Mouse (Mus musculus) embryonic facial prominence, embryonic 12.5 days (tissue): ENCODE measurements around the gene Igtp. TPM values are rescaled to one million over a fixed set of nuclear protein-coding genes. Genes with fewer than 3 reads are reported as not detected.
A peak's percentile ranks its signal among the peaks of the same experiment; 100 is the strongest.

Experiments
- ATAC-seq: fragments of 200-750 bp; cut with Nextera tagmentation; 2 replicates; pipeline ENCODE4 v1.8.0; 2017; ENCODE audit not compliant: insufficient number of reproducible peaks, insufficient read depth, low FRiP score, low TSS enrichment
- H3K27ac ChIP-seq: fragments of 300-500 bp; sonication (generic); 2 replicates; pipeline ENCODE4 v1.5.1; 2016; ENCODE audit warnings: mild to moderate bottlenecking
- H3K27me3 ChIP-seq: fragments of 300-500 bp; sonication (generic); 2 replicates; pipeline ENCODE4 v1.6.1; 2016; ENCODE audit warnings: mild to moderate bottlenecking, moderate library complexity
- H3K36me3 ChIP-seq: fragments of 300-500 bp; sonication (generic); 2 replicates; pipeline ENCODE4 v1.6.1; 2016; ENCODE audit warnings: mild to moderate bottlenecking
- H3K4me1 ChIP-seq: fragments of 300-500 bp; sonication (generic); 2 replicates; pipeline ENCODE4 v1.6.1; 2016
- H3K4me2 ChIP-seq: fragments of 300-500 bp; sonication (generic); replicated peaks from 2 replicates; pipeline ENCODE4 v1.6.1; 2016; ENCODE audit warnings: mild to moderate bottlenecking, moderate library complexity
- H3K4me3 ChIP-seq: fragments of 300-500 bp; sonication (generic); 2 replicates; pipeline ENCODE4 v1.5.1; 2016; ENCODE audit warnings: mild to moderate bottlenecking
- H3K9ac ChIP-seq: fragments of 300-500 bp; sonication (generic); 2 replicates; pipeline ENCODE4 v1.6.1; 2016; ENCODE audit warnings: mild to moderate bottlenecking, moderate library complexity
- H3K9me3 ChIP-seq: fragments of 300-500 bp; sonication (generic); 2 replicates; pipeline ENCODE4 v1.6.1; 2016; ENCODE audit warnings: mild to moderate bottlenecking, moderate library complexity
- WGBS: fragments of 180-500 bp; shearing (Covaris S2); methylation state at CpG from one replicate; pipeline ENCODE4 v1.1.7; 2016; 5-methylcytosine and 5-hydroxymethylcytosine counted together
- polyA plus RNA-seq: library from polyadenylated mRNA; unstranded; fragments of >200 nt; fragmentation: Nextera tagmentation; extraction: Ambion mirVana; gene quantifications from 2 replicates; pipeline ENCODE4 v1.2.1, GENCODE M21; 2016

Gene Igtp
- polyA plus RNA-seq, 1 experiment from 2014 or later = 2.9 TPM

GRCm38 (mm10) chr11:58183579-58183978 lies 15.8 kb upstream of the Igtp start:
- Histone ChIP-seq H3K9ac (no peak overlapping the region), H3K27me3 (no peaks in the 10 kb centered on the region), H3K27ac (no peak overlapping the region), H3K36me3 (peaks cover 9% of the 10 kb centered on the region; the same call in 1 of the 2 replicates), H3K4me3 (no peak overlapping the region), H3K9me3 (no peaks in the 10 kb centered on the region), H3K4me1 (no peaks in the 10 kb centered on the region), H3K4me2 (no peak overlapping the region)
- no peak for ATAC-seq
- 93% methylated on average over 3 of the region's 3 CpGs for WGBS

- Histone ChIP-seq H3K9me3 (no peaks in the 10 kb centered on the region), H3K4me2 (no peak overlapping the region), H3K27ac (no peak overlapping the region), H3K36me3 (no peaks in the 10 kb centered on the region), H3K9ac (no peak overlapping the region), H3K27me3 (no peaks in the 10 kb centered on the region), H3K4me1 (0 out of 2 replicates have a peak, but pooled peaks cover 4% of the 10 kb centered on the region), H3K4me3 (no peak overlapping the region)
- WGBS = 92% methylated on average over 6 of the region's 6 CpGs
- ATAC-seq = no peak
These were observed 9.7 kb upstream of the Igtp start for GRCm38 (mm10) chr11:58189675-58190074.

DNA sequence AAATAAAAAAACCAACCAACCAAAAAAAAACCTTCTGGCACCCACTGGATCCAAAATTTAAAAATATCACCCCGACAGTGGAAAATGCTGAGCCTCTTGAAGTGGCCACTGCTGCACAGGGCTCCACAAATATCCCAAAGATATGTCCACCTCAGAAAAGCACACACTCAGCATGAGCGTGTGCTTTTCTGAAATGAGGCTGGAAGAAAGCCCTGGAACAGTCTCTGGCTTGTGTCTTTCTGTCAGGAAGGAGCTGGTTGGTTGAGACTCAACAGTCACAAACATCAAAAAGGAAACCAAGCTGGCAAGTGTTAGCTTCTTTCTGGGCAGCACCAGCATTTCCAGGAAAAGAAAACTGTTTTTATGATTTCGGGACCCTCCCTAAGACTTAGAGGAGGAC lies 6.0 kb upstream of the Igtp start:
- Histone ChIP-seq H3K36me3 (no peaks in the 10 kb centered on the region), H3K4me3 (no peak overlapping the region), H3K9me3 (no peaks in the 10 kb centered on the region), H3K27ac (no peak overlapping the region), H3K9ac (no peak overlapping the region), H3K27me3 (no peaks in the 10 kb centered on the region), H3K4me1 (0 out of 2 replicates have a peak, but pooled peaks cover 4% of the 10 kb centered on the region), H3K4me2 (no peak overlapping the region)
- no peak for ATAC-seq
- WGBS = 73% methylated on average over 3 of the region's 3 CpGs

- H3K9ac ChIP-seq = no peak overlapping the region
- H3K27ac ChIP-seq = no peak overlapping the region
- H3K4me2 ChIP-seq = no peak overlapping the region
- WGBS = 52% methylated on average over 4 of the region's 4 CpGs
- H3K36me3 ChIP-seq = no peaks in the 10 kb centered on the region
- no peak for ATAC-seq
- H3K4me3 ChIP-seq = no peak overlapping the region
- no peaks in the 10 kb centered on the region for H3K9me3 ChIP-seq
- H3K27me3 ChIP-seq = no peaks in the 10 kb centered on the region
- 0 out of 2 replicates have a peak, but pooled peaks cover 4% of the 10 kb centered on the region for H3K4me1 ChIP-seq
These were observed 5.4 kb upstream of the Igtp start for GRCm38 (mm10) chr11:58193860-58194520.

GRCm38 (mm10) chr11:58198663-58199062 lies 693 bp upstream of the Igtp start:
- H3K4me1 ChIP-seq = 0 out of 2 replicates have a peak, but pooled peaks cover 4% of the 10 kb centered on the region
- no peak overlapping the region for H3K27ac ChIP-seq
- no peak for ATAC-seq
- no peaks in the 10 kb centered on the region for H3K27me3 ChIP-seq
- no peaks in the 10 kb centered on the region for H3K36me3 ChIP-seq
- 94% methylated on average over 4 of the region's 4 CpGs for WGBS
- H3K4me2 ChIP-seq = peak overlapping the region; percentile 57
- H3K4me3 ChIP-seq = peak overlapping the region; percentile 46
- H3K9ac ChIP-seq = no peak overlapping the region
- H3K9me3 ChIP-seq = no peaks in the 10 kb centered on the region

DNA sequence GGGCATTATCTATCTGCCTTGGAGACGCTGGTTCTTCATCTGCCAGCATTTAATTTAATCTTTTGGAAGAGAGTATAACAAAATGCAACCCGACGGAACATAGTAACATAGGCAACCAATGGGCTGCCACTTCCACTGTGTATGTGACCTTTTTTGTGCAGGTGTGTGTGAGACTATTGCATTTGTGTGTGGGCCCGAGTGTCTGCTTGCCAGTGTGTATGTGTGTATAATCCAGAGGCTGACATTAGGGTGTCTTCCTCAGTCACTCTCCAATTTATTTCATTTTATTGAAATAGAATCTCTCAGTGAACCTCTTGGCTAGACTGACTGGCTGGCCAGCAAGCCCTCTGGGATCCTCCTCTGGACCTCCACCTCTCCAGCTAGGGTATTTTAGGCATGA lies 870 bp downstream of the Igtp start:
- ATAC-seq = no peak
- H3K9me3 ChIP-seq = no peaks in the 10 kb centered on the region
- no peaks in the 10 kb centered on the region for H3K4me1 ChIP-seq
- no peaks in the 10 kb centered on the region for H3K36me3 ChIP-seq
- no peaks in the 10 kb centered on the region for H3K27me3 ChIP-seq
- H3K4me2 ChIP-seq = no peak overlapping the region
- H3K27ac ChIP-seq = no peak overlapping the region
- no peak overlapping the region for H3K4me3 ChIP-seq
- WGBS = 81% methylated on average over 4 of the region's 4 CpGs
- H3K9ac ChIP-seq = no peak overlapping the region

DNA sequence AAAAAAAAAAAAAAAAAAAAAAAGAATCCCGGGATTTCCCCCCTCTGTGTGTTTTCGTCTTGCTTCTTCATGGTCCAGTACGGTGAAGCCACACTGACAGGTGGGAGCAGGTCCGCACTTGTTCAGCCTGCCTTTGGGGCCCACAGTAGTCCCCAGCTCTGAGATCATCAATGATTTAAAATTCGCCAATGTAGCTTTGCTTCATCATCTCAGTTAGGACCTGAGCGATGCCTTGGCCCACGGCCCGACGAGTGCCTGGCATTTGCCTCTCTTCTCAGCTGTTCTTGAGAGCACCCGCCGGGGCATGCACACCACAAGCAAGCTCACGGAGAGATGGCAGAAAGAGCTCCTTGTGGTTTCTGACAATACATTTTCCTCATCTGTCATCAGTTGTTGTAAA lies 1.7 kb downstream of the Igtp start:
- Histone ChIP-seq H3K9me3 (no peaks in the 10 kb centered on the region), H3K27ac (no peak overlapping the region), H3K4me3 (no peak overlapping the region), H3K27me3 (no peaks in the 10 kb centered on the region), H3K4me2 (no peak overlapping the region), H3K36me3 (no peaks in the 10 kb centered on the region), H3K4me1 (no peaks in the 10 kb centered on the region), H3K9ac (no peak overlapping the region)
- ATAC-seq = no peak
- 82% methylated on average over 12 of the region's 12 CpGs for WGBS

- no peaks in the 10 kb centered on the region for H3K27me3 ChIP-seq
- no peaks in the 10 kb centered on the region for H3K36me3 ChIP-seq
- H3K4me2 ChIP-seq = no peak overlapping the region
- H3K9ac ChIP-seq = no peak overlapping the region
- no peak overlapping the region for H3K4me3 ChIP-seq
- H3K9me3 ChIP-seq = no peaks in the 10 kb centered on the region
- no peak for ATAC-seq
- 90% methylated on average over 1 of the region's 1 CpGs for WGBS
- H3K4me1 ChIP-seq = peaks cover 10% of the 10 kb centered on the region
- H3K27ac ChIP-seq = no peak overlapping the region
These were observed 11.0 kb downstream of the Igtp start for GRCm38 (mm10) chr11:58210321-58210886.

GRCm38 (mm10) chr11:58211062-58211681 lies 11.8 kb downstream of the Igtp start:
- no peak for ATAC-seq

GRCm38 (mm10) chr11:58211682-58212067 lies 12.3 kb downstream of the Igtp start:
- H3K27ac ChIP-seq = no peak overlapping the region
- peaks cover 11% of the 10 kb centered on the region for H3K4me1 ChIP-seq
- H3K9me3 ChIP-seq = no peaks in the 10 kb centered on the region
- no peak for ATAC-seq
- H3K9ac ChIP-seq = no peak overlapping the region
- no peak overlapping the region for H3K4me2 ChIP-seq
- no peaks in the 10 kb centered on the region for H3K27me3 ChIP-seq
- no peaks in the 10 kb centered on the region for H3K36me3 ChIP-seq
- no peak overlapping the region for H3K4me3 ChIP-seq
- 22% methylated on average over 2 of the region's 2 CpGs for WGBS

More at GRCm38 (mm10) chr11:58211062-58211681, 11.8 kb downstream of the Igtp start:
- no peak overlapping the region for H3K4me2 ChIP-seq
- H3K9me3 ChIP-seq = no peaks in the 10 kb centered on the region
- no peak overlapping the region; the same call in 1 of the 2 replicates for H3K27ac ChIP-seq
- H3K9ac ChIP-seq = no peak overlapping the region
- H3K36me3 ChIP-seq = no peaks in the 10 kb centered on the region
- no peak overlapping the region for H3K4me3 ChIP-seq
- no peaks in the 10 kb centered on the region for H3K27me3 ChIP-seq
- WGBS = 27% methylated on average over 9 of the region's 9 CpGs
- H3K4me1 ChIP-seq = peaks cover 11% of the 10 kb centered on the region

DNA sequence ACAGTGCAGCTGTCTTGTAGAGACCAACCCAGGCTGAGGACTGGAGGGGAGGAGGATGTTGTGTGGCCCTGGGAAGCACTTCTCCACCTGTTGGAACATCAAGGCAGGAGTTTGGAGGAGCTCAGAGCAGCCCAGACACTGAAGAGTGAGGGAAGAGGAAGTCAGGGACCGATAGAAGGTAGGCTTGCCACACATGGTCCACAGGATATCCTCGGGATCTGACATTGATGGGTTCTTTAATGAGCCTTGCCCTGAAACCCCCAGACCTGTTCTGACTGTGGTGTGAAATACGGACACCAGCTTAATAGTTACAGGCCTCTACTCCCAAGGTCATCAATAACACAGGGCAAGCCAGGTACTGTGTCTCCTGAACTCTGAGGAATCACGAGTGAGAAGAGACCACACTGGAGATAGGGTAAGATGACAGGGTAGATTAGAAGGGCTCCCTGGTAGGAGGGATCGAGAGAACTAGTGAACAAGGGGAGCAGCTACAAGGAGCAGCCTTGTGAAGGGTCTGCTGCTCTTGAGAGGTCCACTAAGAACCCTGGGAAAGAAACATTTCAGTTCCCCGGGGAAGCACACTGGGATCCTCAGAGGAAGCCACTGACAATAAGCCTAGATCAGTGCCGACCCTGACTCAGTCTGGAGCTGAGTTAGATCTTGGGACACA lies 14.5 kb downstream of the Igtp start:
- no peak overlapping the region for H3K4me3 ChIP-seq
- H3K9ac ChIP-seq = no peak overlapping the region
- no peak overlapping the region for H3K27ac ChIP-seq
- ATAC-seq = no peak
- H3K36me3 ChIP-seq = no peaks in the 10 kb centered on the region
- H3K9me3 ChIP-seq = no peaks in the 10 kb centered on the region
- peaks cover 11% of the 10 kb centered on the region for H3K4me1 ChIP-seq
- WGBS = 82% methylated on average over 7 of the region's 7 CpGs
- H3K4me2 ChIP-seq = no peak overlapping the region
- no peaks in the 10 kb centered on the region; the same call in 1 of the 2 replicates for H3K27me3 ChIP-seq
